Mouse (Mus musculus) CH12F3 (cell line): ENCODE measurements around the gene Bcl10.
"Not testable (repeated sequence)": the region's sequence is repeated elsewhere in the genome, so short reads cannot be mapped to it uniquely, and the experiment has no call there.

ENCODE experiments used
- in situ Hi-C: fragments of 300-500 bp; cut with MboI; formaldehyde crosslinking; loops from 2 replicates; pipeline ENCODE4 v1.14.3; 2020; ENCODE audit warnings: low sequenced_read_pairs

Gene Bcl10

DNA sequence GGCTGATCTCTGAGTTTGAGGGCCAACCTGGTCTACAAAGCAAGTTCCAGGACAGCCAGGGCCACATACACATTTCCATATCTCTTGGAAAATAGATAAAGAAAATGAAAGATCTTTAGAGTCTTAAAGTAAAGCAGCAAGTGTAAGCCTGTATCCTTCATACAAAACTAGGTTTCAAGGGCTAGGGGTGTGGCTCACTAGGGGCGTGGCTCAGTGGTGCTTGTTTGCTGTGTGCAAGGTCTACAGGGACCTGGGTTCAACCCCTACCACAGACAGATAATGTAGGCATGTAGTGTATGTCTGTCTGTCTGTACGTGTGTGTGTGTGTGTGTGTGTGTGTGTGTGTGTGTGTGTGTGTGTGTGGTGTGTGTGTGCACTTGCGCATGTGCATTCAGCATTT is 23.3 kb downstream of the Bcl10 start:
- in situ Hi-C loops = loop anchor here (10.0 kb wide), 2 partner anchors 109 to 229 kb away; no protein-coding TSS in a partner anchor

DNA sequence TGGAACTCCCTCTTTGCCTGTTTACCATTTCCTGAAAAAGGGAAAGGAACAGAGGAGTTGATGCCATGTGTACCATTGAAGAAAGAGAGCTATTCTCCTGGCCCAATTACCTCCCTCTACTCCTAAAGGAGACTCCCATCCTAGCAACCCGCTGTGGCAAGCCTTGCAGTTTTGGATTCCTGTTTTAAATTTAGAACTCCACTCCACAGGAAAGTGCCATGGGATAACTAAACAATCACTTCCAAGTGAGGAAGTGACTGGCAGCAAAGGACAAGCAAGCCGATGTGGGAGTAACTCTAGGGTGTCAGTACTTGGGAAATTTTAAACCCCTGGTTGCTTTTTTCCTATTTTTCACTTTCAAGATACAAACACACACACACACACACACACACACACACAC is 24.1 kb downstream of the Bcl10 start:
- in situ Hi-C loops = loop anchor here (10.0 kb wide), 2 partner anchors 108 to 228 kb away; no protein-coding TSS in a partner anchor

DNA sequence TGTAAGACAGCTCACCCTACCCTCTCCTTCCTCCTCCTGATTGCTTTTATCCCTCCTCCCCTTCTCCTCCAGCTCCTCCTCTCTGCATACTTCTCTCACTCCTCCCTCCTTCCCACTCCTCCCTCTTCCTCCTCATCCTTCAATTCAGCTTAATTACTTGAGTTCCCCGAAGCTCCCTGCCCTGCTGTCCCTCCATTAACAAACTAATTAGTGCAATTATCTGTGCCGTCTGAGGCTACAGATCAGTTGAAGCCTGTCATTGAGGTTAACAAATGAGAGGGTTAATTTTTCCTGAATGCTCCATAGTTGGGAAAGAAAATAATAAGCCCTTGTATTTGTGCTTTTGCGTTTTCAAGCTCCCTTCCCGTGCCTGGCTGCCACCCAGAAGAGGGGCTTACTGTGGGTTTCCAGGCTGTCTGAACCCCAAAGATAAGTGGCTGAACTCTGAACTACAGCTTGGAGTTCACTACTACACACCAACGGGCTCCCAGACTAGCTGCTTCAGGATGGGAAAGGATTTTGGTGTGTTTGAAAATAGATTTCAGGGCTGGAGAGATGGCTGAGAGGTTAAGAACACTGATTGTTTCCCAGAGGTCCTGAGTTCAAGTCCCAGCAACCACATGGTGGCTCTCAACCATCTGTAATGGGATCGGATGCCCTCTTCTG is 25.1 kb downstream of the Bcl10 start:
- in situ Hi-C loops = loop anchor here (10.0 kb wide), 2 partner anchors 107 to 227 kb away; no protein-coding TSS in a partner anchor

DNA sequence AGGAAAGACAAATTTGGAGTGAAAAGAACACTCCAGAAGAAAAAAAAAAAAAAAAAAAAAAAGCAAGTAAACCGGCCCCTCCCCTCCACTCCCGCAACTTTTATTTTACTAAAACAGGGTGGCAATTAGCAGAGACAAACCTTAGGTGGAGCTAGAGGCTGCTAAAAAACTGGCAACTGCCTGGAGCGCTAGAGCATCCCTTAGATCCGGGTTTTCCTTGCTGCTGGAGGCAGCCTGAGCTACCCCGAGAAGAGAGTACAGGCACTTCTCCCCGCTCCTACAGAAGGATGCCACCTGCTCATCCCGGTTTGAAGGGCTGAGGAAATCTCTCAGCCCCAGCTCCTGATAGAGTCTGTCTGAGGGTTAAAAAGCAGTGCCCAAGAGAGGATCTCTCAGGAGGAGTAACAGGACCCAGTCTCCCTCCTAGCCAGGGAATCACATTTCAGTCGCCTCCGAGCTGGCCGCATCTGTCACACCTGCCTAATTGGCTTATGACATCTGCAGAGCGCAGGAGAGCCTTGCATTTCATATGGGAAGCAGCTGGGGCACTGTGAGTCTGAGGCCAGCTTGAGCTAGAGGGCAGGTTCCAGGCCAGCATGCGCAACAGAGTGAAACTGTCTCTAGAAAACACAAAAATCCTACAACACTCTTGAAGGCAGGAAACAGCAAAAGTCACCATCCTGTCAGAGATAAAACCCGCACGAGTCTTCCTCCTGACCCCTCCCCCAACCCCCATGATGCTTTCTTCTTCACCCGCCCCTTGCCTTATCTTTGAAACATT is 27.6 kb downstream of the Bcl10 start:
- in situ Hi-C loops = no loop called here

DNA sequence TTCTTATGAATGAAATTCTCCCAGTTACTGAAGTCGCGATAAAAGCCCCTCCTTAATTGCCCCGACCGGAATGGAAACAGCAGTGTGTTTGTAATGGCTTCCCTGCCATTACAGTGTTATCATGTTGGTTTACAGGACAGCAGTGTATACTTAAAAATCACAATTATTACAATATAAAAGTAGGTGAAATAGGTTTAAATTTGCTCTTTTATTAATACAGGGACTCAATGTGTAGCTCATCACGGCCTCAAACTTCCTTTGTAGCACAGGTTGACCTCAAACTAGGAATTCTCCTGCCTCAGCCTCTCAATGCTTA is 28.2 kb downstream of the Bcl10 start:
- in situ Hi-C loops = no loop called here

DNA sequence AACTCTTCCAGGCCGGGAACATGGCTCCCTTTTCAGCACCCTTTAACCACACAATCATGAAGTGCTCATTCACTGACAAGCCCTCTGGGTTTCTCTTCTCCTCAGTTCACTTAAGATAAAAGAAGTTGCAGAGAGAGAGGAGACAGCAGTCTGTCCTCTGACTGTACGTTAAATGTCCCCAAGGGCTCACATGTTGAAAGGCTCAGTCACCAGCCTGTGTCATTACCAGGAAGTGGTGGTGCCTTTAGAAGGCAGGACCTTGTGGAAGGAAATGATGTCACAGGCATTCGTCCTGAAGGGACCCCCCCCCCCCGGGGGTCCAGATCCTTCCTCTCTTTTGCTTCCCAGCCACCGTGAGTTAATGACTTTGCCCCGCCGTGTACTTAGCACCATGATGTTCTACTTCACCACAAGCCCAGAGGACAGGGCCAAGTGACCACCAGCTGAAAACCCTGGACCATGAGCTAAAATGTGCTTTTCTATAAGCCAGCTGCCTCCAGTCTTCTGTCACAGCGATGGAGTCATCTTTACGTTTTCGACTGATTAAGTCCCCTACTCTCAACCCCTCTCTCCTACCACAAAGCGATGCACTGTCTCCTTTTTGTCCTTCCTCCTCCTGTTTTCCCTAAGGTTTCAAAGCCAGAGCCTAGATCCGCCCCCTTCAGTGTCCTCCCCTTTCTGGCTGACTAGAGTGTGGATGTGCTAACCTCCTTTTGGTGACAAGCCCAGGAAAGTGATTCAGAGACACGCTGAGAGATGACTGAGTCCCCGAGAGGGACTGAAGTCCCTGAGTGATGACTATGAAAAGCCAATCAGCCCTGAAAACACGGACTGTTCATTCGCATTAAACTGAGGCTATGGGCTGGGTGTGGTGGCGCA is 28.9 kb downstream of the Bcl10 start:
- in situ Hi-C loops = no loop called here

DNA sequence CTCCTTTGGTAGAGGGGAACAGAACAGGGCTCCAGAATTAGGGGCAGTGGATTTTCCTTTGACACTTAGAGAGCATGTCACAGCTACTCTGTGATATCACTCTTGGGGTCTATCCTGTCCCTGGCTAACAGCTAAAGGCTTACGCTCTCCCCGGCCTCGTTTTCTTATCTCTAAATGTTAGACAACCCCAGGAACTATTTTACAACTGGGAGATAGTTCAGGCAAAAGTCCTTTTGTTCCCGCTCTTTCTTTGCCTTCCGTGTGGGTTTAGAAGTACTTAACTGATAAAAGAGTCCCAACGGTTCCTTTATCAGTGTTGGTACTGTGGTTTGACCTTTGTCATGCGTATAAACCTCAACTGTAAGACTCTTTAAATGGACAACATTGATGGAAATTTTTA is 30.3 kb downstream of the Bcl10 start:
- in situ Hi-C loops = no loop called here

DNA sequence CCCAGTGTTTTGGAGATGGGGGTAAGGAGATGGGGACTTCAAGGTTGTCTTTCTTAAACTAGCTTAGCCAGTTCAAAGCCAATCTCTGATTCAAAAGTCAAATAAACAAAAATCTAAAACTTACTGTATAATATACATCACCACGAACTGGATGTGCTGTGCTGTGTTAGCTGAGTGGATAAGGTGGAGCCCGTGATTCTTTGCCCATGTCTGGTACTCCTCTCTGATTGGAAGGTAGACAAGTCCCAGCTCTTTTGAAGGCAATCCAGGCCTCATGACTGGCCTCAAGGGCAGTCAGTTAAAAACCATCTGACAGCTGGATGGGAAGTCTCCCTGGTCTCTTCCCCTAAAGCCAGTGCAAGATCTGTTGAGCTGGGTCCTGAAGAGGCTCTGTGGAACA is 30.8 kb downstream of the Bcl10 start:
- in situ Hi-C loops = no loop called here

DNA sequence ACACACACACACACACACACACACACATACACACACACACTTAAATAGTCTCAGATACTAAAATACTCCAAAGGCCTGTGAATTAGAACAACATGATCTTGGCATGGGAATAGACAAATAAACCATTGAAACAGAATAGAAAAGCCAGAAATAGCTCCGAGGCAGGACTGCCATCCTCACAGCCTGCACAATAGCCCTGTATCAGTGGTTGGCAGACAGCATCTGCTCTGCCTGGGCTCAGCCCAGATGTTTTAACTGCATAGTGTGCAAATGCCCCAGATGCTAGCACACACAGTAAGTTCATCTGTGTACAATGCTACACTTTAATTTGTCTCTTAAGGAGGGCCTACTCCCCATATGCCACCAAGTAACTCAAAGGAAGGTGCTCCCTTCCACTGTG is 37.2 kb downstream of the Bcl10 start:
- in situ Hi-C loops = no loop called here

DNA sequence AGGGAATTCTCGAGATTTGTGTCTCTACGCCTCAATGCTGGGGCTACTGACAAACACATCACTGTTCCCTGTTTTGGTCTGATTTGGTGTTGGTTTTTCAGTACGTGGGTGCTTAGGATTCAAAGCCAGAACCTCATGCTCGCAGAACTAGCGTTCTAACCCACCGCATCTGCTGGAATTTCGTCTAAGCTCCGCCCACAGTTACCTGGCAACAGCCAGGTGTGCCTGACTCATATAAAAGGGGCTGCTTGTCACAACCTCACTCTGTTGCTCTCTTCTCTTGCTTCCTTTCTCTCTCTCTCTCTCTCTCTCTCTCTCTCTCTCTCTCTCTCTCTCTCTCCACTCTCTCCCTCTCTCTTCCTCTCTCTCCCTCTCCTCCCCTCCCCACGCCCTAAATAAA is 39.8 kb downstream of the Bcl10 start:
- in situ Hi-C loops = no loop called here

DNA sequence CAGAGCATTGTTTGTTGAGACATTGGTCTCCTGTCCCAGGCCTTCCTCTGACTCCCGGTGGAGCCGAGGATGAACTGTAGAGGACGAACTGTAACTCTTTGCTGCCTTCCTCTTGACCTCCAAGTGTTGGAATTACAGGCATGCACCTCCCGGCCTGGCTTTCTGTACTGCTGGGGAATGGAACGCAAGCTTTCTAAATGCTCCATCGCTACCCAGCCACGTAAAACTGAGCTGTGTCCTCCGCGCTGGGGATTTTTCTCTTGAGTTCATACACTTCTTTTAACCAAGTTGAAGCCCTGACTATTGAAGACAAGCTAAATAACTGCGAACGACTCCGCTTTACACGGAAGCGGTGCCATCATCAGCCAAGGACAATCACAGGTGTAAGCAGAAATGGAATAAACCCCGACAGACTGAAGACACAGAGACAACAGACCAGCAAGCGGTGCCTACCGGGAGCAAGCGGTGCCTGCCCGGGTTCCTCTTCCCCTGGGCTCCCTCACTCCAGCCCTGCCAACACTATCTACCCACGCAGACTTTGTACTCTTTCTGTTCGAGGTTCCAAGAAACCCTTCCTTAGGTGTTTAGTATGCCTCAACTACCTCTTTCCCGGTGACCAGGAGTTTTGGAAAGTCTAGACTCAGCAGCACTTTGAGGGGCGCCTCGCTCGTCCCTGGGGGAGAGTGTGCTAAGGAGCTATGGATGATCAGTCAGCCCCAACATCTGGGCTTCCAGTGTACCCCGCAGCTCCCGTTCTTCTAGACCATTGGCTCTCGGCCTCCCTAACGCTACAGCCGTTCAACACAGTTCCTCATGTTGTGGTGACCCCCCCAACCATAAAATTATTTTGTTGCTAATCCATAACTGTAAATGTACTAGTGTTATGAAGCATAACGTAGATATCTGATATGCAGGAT is 40.8 kb downstream of the Bcl10 start:
- in situ Hi-C loops = no loop called here

DNA sequence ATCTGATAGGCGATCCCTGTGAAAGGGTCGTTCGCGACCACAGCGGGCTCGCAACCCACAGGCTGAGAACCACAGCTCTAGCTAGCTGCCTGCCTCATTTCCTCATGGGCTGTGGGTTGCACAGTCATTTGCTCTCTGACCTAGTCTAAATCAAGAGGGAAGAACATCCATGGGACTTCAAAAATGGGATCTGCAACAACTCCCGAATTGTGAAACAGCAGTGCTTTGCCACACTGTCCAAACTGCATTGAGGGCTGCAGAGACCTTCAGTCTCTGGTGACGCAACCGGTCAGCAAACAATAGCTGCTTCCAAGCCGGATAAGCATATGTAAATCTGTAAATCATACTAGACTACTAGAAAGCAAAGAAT is 41.4 kb downstream of the Bcl10 start:
- in situ Hi-C loops = no loop called here

DNA sequence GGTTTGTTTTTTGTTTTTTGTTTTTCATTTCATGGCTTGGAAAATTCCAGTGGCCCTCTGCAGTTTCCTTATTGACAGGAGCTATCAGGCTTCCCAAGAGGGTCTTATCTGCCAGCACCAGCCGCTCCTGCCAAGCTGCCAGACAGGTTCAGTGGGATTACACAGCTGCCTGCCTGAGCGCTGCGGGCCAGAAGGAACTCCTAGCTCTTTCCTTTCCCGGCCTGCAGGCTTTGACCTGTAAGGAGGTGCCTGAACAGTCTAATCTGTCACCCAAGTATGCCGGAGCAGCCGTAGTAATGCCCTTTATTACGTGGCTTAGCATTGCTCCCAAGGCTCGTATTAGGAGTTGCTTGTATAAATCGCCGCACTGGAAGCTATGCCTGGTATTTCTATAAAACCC is 41.9 kb downstream of the Bcl10 start:
- in situ Hi-C loops = no loop called here

DNA sequence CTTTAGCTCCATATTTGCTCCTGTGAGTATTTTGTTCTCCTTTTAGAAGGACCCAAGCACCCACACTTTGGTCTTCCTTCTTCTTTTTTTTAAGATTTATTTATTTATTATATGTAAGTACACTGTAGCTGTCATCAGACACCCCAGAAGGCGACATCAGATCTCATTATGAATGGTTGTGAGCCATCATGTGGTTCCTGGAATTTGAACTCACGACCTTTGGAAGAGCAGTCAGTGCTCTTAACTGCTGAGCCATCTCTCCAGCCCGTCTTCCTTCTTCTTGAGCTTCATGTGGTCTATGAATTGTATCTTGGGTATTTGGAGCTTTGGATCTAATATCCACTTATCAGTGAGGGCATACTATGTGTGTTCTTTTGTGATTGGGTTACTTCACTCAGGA is 43.0 kb downstream of the Bcl10 start:
- in situ Hi-C loops = not testable (repeated sequence)

DNA sequence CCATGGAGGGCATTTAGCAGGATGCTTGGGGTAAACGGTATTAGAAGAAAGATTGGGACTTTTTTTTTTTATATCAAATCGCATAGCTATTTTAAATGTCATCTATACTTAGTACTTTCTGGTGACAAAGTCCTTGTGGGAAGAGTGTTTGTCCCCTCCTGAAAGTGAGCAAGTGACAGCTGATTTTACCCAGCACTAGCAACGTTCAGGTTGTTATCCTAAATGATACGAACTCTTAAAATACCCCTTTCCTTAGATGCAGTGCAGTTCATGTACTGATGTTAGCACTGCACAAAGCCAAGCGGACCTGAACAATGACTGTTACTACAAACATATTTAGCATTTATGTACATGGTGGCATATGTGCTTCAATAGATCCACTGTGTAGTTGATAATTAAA is 44.2 kb downstream of the Bcl10 start:
- in situ Hi-C loops = no loop called here

DNA sequence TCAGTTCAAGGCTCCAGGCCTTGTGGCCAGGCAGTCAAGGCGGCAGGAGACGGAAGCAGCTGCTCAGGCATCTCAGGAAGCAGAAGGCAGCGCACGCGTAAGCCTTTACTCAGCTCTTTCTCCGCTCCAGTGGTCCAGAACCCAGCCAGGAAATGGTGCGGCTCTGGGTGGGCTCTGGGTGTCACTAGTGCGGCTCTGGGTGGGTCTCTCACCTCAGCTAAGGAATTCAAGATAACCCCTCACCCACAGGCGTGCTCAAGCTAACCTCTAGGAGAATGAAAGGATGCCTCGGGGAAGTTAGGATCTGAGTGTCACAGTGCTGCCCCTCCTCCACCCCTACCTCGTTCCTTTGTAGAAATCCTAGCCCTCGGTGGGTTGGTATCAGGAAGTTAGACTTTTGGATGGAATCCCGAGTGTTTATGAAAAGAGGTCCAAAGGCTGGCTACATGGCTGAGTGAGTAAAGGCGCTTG is 46.5 kb downstream of the Bcl10 start:
- in situ Hi-C loops = no loop called here

DNA sequence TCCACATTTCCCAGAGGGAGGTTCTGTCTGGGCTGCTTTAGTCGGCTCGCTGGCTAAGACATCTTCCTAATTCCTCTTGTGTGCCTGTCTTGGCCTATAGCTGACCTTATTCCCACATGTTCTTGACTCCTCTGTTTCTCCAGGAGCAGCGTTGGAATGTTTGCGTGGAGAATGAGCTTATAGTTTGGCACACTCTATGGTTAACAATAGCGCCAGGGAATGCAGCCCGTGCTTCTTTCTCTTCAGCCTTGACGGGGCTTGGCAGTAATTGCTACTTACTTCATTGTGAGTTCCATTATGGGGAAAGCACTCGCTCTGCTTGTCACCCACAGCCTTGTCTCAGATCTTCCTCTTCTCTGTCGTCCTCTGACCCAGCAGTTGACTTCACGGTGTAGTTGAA is 48.9 kb downstream of the Bcl10 start:
- in situ Hi-C loops = no loop called here

DNA sequence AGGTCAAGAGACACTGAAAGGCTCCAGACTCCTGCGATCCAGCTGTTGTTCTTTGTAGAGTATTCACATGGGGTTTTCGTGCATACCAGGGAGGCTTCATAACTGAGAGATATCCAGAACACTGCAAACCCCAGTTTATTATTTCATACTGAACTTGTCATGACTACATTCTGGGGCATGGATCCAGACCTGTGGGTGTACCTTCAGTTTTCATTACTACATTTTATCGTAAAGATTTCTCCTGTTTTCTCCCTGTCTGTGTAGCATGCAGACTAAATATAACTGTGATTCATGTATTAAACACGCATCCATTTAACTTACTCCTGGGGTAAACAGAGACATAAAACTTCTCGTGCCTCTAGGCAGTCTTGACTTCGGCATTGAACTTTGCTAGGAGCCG is 52.4 kb downstream of the Bcl10 start:
- in situ Hi-C loops = no loop called here
